Mouse (Mus musculus): ENCODE measurements around the gene Gm5891.
"Not testable (repeated sequence)": the region's sequence is repeated elsewhere in the genome, so short reads cannot be mapped to it uniquely, and the experiment has no call there.

The Gm5891 gene

DNA sequence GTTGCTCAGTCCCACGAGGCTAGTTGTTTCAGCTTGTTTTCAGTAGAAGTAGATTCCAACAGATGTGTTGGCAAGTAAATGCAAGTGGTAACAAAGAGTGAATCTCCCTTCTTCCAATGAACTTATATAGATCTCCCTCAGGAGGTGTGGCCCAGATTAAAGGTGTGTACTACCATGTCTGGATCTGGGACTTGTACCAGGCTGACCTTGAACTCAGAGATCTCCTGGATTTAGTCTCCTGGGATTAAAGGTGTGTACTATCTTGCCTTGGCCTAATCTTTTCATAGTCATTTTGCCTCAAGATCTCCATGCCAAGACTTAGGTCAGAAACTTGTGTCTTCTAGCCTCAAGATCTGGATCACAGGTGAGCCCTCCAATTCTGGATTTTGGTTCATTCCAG lies at the start of gene Gm5891:
Gm5891 (minus strand) TSS at position 101 of the 400 bp plus-strand sequence.
- DNase-seq = not testable (repeated sequence)

Measured in kidney, postnatal 25 days (tissue).